Mouse (Mus musculus): Measurements from ENCODE around the gene Arhgap6. TPM values are rescaled to one million over a fixed set of nuclear protein-coding genes. Genes with fewer than 3 reads are reported as not detected.

Arhgap6 gene
- polyA plus RNA-seq, 1 experiment from 2014 or later = 2.6 TPM

- ATAC-seq (ENCODE audit: low FRiP score) = no peak
- no peaks in the 10 kb centered on the region for H3K4me1 ChIP-seq (replicated peaks; ENCODE audit: control insufficient read depth, insufficient read depth, low read length)
- H3K4me2 ChIP-seq (replicated peaks) = no peak overlapping the region
- 77% methylated on average over 5 of the region's 5 CpGs for whole genome bisulfite sequencing
- no peaks in the 10 kb centered on the region for H3K9me3 ChIP-seq (ENCODE audit: control insufficient read depth, low read length)
- H3K27ac ChIP-seq = no peak overlapping the region
- H3K4me3 ChIP-seq (replicated peaks; ENCODE audit: low read length) = no peak overlapping the region
- no peak overlapping the region for H3K9ac ChIP-seq
- DNase-seq (ENCODE audit: low spot score) = no peak
- H3K27me3 ChIP-seq (ENCODE audit: control insufficient read depth, insufficient read depth, low read length) = peaks cover 7% of the 10 kb centered on the region; the same call in 1 of the 2 replicates
- H3K36me3 ChIP-seq (replicated peaks; ENCODE audit: control insufficient read depth, insufficient read depth) = no peaks in the 10 kb centered on the region
Measured at GRCm38 (mm10) chrX:168941684-168942083, 146.8 kb downstream of the Arhgap6 start.

- Histone ChIP-seq H3K9ac (no peak overlapping the region), H3K4me3 (replicated peaks; ENCODE audit: low read length) (no peak overlapping the region), H3K36me3 (replicated peaks; ENCODE audit: control insufficient read depth, insufficient read depth) (no peaks in the 10 kb centered on the region), H3K27me3 (ENCODE audit: control insufficient read depth, insufficient read depth, low read length) (peaks cover 7% of the 10 kb centered on the region; the same call in 1 of the 2 replicates), H3K27ac (no peak overlapping the region), H3K4me1 (replicated peaks; ENCODE audit: control insufficient read depth, insufficient read depth, low read length) (no peaks in the 10 kb centered on the region), H3K4me2 (replicated peaks) (no peak overlapping the region), H3K9me3 (ENCODE audit: control insufficient read depth, low read length) (no peaks in the 10 kb centered on the region)
- ATAC-seq (ENCODE audit: low FRiP score) (no peak), DNase-seq (ENCODE audit: low spot score) (no peak)
- WGBS = 79% methylated on average over 4 of the region's 4 CpGs
Measured at GRCm38 (mm10) chrX:168943217-168943616, 148.3 kb downstream of the Arhgap6 start.

GRCm38 (mm10) chrX:168975444-168975843 lies 180.5 kb downstream of the Arhgap6 start:
- no peak overlapping the region for H3K9ac ChIP-seq
- no peak for DNase-seq (ENCODE audit: low spot score)
- H3K27ac ChIP-seq = no peak overlapping the region
- no peaks in the 10 kb centered on the region for H3K4me1 ChIP-seq (replicated peaks; ENCODE audit: control insufficient read depth, insufficient read depth, low read length)
- no peak for ATAC-seq (ENCODE audit: low FRiP score)
- no peak overlapping the region for H3K4me3 ChIP-seq (replicated peaks; ENCODE audit: low read length)
- H3K9me3 ChIP-seq (ENCODE audit: control insufficient read depth, low read length) = no peaks in the 10 kb centered on the region
- H3K27me3 ChIP-seq (ENCODE audit: control insufficient read depth, insufficient read depth, low read length) = peaks cover 23% of the 10 kb centered on the region; the same call in 1 of the 2 replicates
- no peak overlapping the region for H3K4me2 ChIP-seq (replicated peaks)
- WGBS = 68% methylated on average over 1 of the region's 1 CpGs
- H3K36me3 ChIP-seq (replicated peaks; ENCODE audit: control insufficient read depth, insufficient read depth) = no peaks in the 10 kb centered on the region

DNA sequence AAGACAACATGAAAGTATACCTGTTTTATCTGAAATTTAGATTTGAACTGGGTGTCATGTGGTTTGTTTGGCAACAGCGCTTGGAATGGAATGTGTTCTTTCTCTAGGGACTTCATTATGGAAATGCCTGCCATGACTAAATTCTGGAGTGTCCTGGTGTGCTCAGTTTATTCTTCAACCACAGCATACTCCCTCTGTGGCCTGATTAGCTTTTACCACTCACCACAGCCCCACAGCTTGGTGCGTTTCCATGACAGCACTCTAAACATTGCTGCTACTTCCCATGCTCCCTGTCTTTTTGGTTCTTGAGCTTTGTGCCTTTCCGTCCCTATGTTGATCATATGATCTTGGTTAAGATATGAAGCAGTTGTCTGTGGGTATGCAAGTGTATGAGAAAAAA lies 182.9 kb downstream of the Arhgap6 start:
- DNase-seq (ENCODE audit: low spot score) = no peak
- H3K4me2 ChIP-seq (replicated peaks) = no peak overlapping the region
- H3K4me1 ChIP-seq (replicated peaks; ENCODE audit: control insufficient read depth, insufficient read depth, low read length) = no peaks in the 10 kb centered on the region
- H3K9ac ChIP-seq = no peak overlapping the region
- H3K36me3 ChIP-seq (replicated peaks; ENCODE audit: control insufficient read depth, insufficient read depth) = no peaks in the 10 kb centered on the region
- H3K27ac ChIP-seq = no peak overlapping the region
- no peaks in the 10 kb centered on the region for H3K9me3 ChIP-seq (ENCODE audit: control insufficient read depth, low read length)
- H3K27me3 ChIP-seq (ENCODE audit: control insufficient read depth, insufficient read depth, low read length) = peaks cover 21% of the 10 kb centered on the region; the same call in 1 of the 2 replicates
- WGBS = 60% methylated on average over 3 of the region's 3 CpGs
- ATAC-seq (ENCODE audit: low FRiP score) = no peak
- no peak overlapping the region for H3K4me3 ChIP-seq (replicated peaks; ENCODE audit: low read length)

GRCm38 (mm10) chrX:168980370-168980769 lies 185.5 kb downstream of the Arhgap6 start:
- peaks cover 13% of the 10 kb centered on the region; the same call in 1 of the 2 replicates for H3K27me3 ChIP-seq (ENCODE audit: control insufficient read depth, insufficient read depth, low read length)
- H3K9me3 ChIP-seq (ENCODE audit: control insufficient read depth, low read length) = no peaks in the 10 kb centered on the region
- 81% methylated on average over 2 of the region's 2 CpGs for WGBS
- H3K9ac ChIP-seq = no peak overlapping the region
- no peak overlapping the region for H3K27ac ChIP-seq
- H3K36me3 ChIP-seq (replicated peaks; ENCODE audit: control insufficient read depth, insufficient read depth) = no peaks in the 10 kb centered on the region
- DNase-seq (ENCODE audit: low spot score) (no peak), ATAC-seq (ENCODE audit: low FRiP score) (no peak)
- no peaks in the 10 kb centered on the region for H3K4me1 ChIP-seq (replicated peaks; ENCODE audit: control insufficient read depth, insufficient read depth, low read length)
- H3K4me2 ChIP-seq (replicated peaks) = no peak overlapping the region
- no peak overlapping the region for H3K4me3 ChIP-seq (replicated peaks; ENCODE audit: low read length)

DNA sequence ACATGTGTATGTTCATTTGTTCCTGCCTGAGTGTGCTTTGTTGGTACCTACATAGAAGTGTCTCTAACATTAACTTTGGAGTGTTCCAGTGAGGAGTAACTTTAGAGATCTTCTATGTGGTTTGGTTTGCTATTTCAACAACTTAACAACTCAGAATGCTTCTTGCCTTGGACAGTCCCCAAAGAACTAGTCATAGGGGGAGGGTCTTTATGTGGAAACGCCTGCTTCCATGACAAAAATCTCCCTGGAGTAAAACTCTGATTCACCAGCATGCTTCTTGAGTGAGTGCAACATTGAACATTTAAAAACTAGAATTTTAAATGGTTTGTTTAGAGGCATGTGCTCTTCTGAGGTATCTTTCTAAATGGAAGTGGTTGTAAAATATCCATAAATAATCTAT lies 212.2 kb downstream of the Arhgap6 start:
- Histone ChIP-seq H3K27me3 (ENCODE audit: control insufficient read depth, insufficient read depth, low read length) (peaks cover 7% of the 10 kb centered on the region; the same call in 1 of the 2 replicates), H3K4me2 (replicated peaks) (no peak overlapping the region), H3K9me3 (ENCODE audit: control insufficient read depth, low read length) (no peaks in the 10 kb centered on the region), H3K4me3 (replicated peaks; ENCODE audit: low read length) (no peak overlapping the region), H3K9ac (no peak overlapping the region), H3K36me3 (replicated peaks; ENCODE audit: control insufficient read depth, insufficient read depth) (no peaks in the 10 kb centered on the region), H3K4me1 (replicated peaks; ENCODE audit: control insufficient read depth, insufficient read depth, low read length) (no peaks in the 10 kb centered on the region), H3K27ac (no peak overlapping the region)
- WGBS = 59% methylated on average over 1 of the region's 1 CpGs
- ATAC-seq (ENCODE audit: low FRiP score) = no peak
- DNase-seq (ENCODE audit: low spot score) = no peak

- no peak overlapping the region for H3K4me3 ChIP-seq (replicated peaks; ENCODE audit: low read length)
- no peak overlapping the region for H3K27ac ChIP-seq
- ATAC-seq (ENCODE audit: low FRiP score) = no peak
- no peak for DNase-seq (ENCODE audit: low spot score)
- peaks cover 28% of the 10 kb centered on the region for H3K27me3 ChIP-seq (ENCODE audit: control insufficient read depth, insufficient read depth, low read length)
- H3K4me1 ChIP-seq (replicated peaks; ENCODE audit: control insufficient read depth, insufficient read depth, low read length) = no peaks in the 10 kb centered on the region
- no peak overlapping the region for H3K9ac ChIP-seq
- no peaks in the 10 kb centered on the region for H3K9me3 ChIP-seq (ENCODE audit: control insufficient read depth, low read length)
- H3K4me2 ChIP-seq (replicated peaks) = no peak overlapping the region
- no peaks in the 10 kb centered on the region for H3K36me3 ChIP-seq (replicated peaks; ENCODE audit: control insufficient read depth, insufficient read depth)
Measured at GRCm38 (mm10) chrX:169012701-169013100, 217.8 kb downstream of the Arhgap6 start.

DNA sequence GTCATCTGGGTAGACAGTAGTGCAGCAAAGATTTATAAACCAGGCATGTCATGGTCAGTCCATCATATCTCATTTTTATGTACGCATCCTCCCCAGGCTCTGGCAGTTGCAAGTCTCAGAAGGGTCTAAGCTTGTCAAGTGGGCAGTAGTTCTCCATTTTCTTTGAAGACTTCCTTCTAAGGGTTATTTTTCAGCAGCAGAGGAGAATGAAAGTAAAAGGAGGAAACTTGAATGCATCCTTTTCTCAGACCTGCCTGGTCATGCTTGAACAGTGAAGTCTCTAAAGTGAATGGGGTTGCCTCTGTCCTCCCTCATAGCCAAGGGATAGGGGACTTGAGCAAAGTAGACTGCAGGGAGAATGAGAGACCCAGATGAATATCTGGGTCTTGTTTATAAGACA lies 239.5 kb downstream of the Arhgap6 start:
- H3K36me3 ChIP-seq (replicated peaks; ENCODE audit: control insufficient read depth, insufficient read depth) = no peaks in the 10 kb centered on the region
- peaks cover 49% of the 10 kb centered on the region for H3K27me3 ChIP-seq (ENCODE audit: control insufficient read depth, insufficient read depth, low read length)
- WGBS = 96% methylated on average over 1 of the region's 1 CpGs
- H3K9ac ChIP-seq = no peak overlapping the region
- no peaks in the 10 kb centered on the region for H3K4me1 ChIP-seq (replicated peaks; ENCODE audit: control insufficient read depth, insufficient read depth, low read length)
- no peak overlapping the region for H3K27ac ChIP-seq
- no peak overlapping the region for H3K4me3 ChIP-seq (replicated peaks; ENCODE audit: low read length)
- ATAC-seq (ENCODE audit: low FRiP score) (no peak), DNase-seq (ENCODE audit: low spot score) (no peak)
- H3K9me3 ChIP-seq (ENCODE audit: control insufficient read depth, low read length) = no peaks in the 10 kb centered on the region
- H3K4me2 ChIP-seq (replicated peaks) = no peak overlapping the region

- H3K4me3 ChIP-seq (replicated peaks; ENCODE audit: low read length) = peak overlapping the region; percentile 30
- WGBS = 20% methylated on average over 31 of the region's 32 CpGs
- peak overlapping the region; percentile 39; the same call in 1 of the 2 replicates for H3K9ac ChIP-seq
- peak overlapping the region; percentile 61 for H3K4me2 ChIP-seq (replicated peaks)
- H3K27me3 ChIP-seq (ENCODE audit: control insufficient read depth, insufficient read depth, low read length) = peaks cover 44% of the 10 kb centered on the region
- H3K36me3 ChIP-seq (replicated peaks; ENCODE audit: control insufficient read depth, insufficient read depth) = no peaks in the 10 kb centered on the region
- ATAC-seq (ENCODE audit: low FRiP score) = peak; percentile 84
- H3K9me3 ChIP-seq (ENCODE audit: control insufficient read depth, low read length) = no peaks in the 10 kb centered on the region
- peak; percentile 26 for DNase-seq (ENCODE audit: low spot score)
- H3K4me1 ChIP-seq (replicated peaks; ENCODE audit: control insufficient read depth, insufficient read depth, low read length) = no peaks in the 10 kb centered on the region
- no peak overlapping the region for H3K27ac ChIP-seq
Measured at GRCm38 (mm10) chrX:169036403-169037296, 241.8 kb downstream of the Arhgap6 start.

Measured in hindbrain, embryonic 14.5 days (tissue).